Mouse (Mus musculus): ENCODE data around the gene Ip6k3. TPM values are rescaled to one million over a fixed set of nuclear protein-coding genes. Genes with fewer than 3 reads are reported as not detected.

The Ip6k3 gene
- 0.07 and 0.48 TPM in 2 replicates for polyA plus RNA-seq (2014; fragmentation: Nextera tagmentation; extraction: Ambion mirVana)

DNA sequence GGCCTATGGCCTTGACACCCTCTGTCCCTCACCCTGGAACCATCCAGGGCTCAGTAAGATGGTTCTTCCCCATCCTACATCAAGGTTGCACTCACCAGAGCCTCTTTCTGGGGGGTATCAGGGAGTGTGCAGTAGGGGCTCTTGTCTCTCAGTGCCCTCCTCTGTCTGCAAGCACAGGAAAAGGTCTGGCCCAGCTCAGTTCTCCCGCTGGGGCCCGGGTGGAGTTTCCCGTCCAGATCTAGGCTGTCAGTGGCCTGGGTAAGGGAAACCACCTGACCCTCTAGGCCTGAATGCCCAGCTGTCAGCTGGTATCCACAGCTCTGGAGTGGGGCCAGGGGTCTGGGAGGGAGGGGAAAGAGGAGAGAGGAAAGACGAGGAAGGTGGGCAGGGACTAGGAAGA lies at the start of gene Ip6k3:
Gene Ip6k3 (minus strand): TSS at position 251 of the 400 bp plus-strand sequence.
- H3K27ac ChIP-seq (ENCODE audit: low read depth, low read length): no peak within 1 kb of the TSS
- no peak for ATAC-seq (ENCODE audit: low FRiP score)

DNA sequence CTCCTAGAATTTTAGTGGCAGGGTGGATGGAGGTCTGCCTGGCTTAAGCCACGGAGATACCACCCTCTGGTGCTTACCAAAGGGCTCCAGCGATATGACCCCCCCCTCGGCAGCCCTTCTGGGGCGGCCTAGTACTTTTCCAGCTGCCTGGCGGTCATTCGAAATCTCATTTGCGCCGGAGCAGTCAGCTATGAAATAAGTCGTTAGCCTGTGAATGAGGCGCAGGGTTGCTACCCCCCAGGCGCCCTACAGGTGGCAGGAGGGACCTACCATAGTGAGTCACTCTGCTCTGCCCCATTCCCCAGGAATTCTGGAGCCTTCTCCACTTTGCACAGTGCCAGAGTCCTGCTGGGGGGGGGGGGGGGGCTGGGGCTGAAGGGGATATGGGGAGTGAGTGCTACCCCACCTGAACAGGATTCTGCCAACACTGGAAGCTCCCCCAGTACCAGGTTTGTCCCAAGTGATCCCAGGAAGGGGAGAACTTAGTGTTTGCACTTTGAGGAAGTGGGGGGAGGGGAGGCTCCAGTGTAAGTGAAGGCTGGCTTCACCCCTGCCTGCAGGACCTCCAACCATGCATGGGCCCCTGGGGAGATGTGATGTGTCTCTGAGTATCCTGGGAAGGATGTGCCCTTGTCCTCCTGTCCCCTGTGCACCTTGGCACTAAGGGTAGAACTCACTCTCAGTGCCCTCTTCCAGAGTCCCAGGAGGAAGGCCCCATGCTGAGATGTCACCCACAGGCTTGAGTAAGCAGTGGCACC lies 45.4 kb upstream of the Ip6k3 start:
- H3K9me3 ChIP-seq (ENCODE audit: control insufficient read depth, low read length): no peaks in the 10 kb centered on the region
- DNase-seq (ENCODE audit: low spot score, missing footprints) (peak; percentile 86), ATAC-seq (ENCODE audit: low FRiP score) (peak; percentile 73)
- no peaks in the 10 kb centered on the region for H3K36me3 ChIP-seq (ENCODE audit: control insufficient read depth, insufficient read depth, low read length)
- 0 out of 2 replicates have a peak, but pooled peaks cover 2% of the 10 kb centered on the region for H3K4me1 ChIP-seq (ENCODE audit: control insufficient read depth, insufficient read depth, low read length)
- H3K4me2 ChIP-seq: no peak overlapping the region
- WGBS: 4% methylated on average over 11 of the region's 11 CpGs
- H3K9ac ChIP-seq (ENCODE audit: low read length): no peak overlapping the region
- H3K4me3 ChIP-seq (ENCODE audit: low read depth, low read length): no peak overlapping the region
- H3K27me3 ChIP-seq (ENCODE audit: control insufficient read depth, insufficient read depth, low read length): no peaks in the 10 kb centered on the region
- H3K27ac ChIP-seq (ENCODE audit: low read depth, low read length): no peak overlapping the region

More for the DNA sequence above, at the start of gene Ip6k3:
- Histone ChIP-seq H3K4me3 (ENCODE audit: low read depth, low read length) (no peak within 1 kb of the TSS), H3K4me1 (ENCODE audit: control insufficient read depth, insufficient read depth, low read length) (no peaks in the 10 kb centered on the region), H3K27me3 (ENCODE audit: control insufficient read depth, insufficient read depth, low read length) (no peaks in the 10 kb centered on the region), H3K9ac (ENCODE audit: low read length) (no peak within 1 kb of the TSS), H3K4me2 (no peak within 1 kb of the TSS), H3K9me3 (ENCODE audit: control insufficient read depth, low read length) (no peaks in the 10 kb centered on the region), H3K36me3 (ENCODE audit: control insufficient read depth, insufficient read depth, low read length) (no peaks in the 10 kb centered on the region)
- 79% methylated on average over 4 of the region's 4 CpGs for WGBS
- no peak for DNase-seq (ENCODE audit: low spot score, missing footprints)

DNA sequence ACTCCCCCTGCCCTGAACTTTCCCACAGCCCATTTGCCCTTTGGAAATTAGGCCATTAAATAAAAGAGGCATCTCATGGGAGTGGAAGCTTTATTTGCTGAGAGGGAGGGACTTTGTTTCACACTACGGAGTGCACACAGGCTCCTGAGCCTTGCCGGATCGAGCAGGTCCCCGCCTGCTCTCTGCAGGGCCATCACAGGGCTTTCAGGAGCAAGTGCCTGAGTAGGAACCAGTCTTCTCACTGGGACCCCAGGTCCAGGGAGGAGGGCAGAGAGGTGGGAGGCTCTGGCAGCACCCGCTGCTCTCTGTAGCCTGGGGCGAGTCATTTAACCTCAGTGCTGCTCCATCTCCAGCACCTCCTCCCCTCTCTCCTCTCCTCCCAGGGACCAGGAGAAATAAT lies 44.4 kb upstream of the Ip6k3 start:
- no peak overlapping the region for H3K27ac ChIP-seq (ENCODE audit: low read depth, low read length)
- 0 out of 2 replicates have a peak, but pooled peaks cover 2% of the 10 kb centered on the region for H3K4me1 ChIP-seq (ENCODE audit: control insufficient read depth, insufficient read depth, low read length)
- no peak overlapping the region for H3K9ac ChIP-seq (ENCODE audit: low read length)
- no peaks in the 10 kb centered on the region for H3K27me3 ChIP-seq (ENCODE audit: control insufficient read depth, insufficient read depth, low read length)
- WGBS: 38% methylated on average over 6 of the region's 6 CpGs
- no peak overlapping the region for H3K4me2 ChIP-seq
- DNase-seq (ENCODE audit: low spot score, missing footprints) (no peak), ATAC-seq (ENCODE audit: low FRiP score) (no peak)
- no peaks in the 10 kb centered on the region for H3K36me3 ChIP-seq (ENCODE audit: control insufficient read depth, insufficient read depth, low read length)
- H3K9me3 ChIP-seq (ENCODE audit: control insufficient read depth, low read length): no peaks in the 10 kb centered on the region
- H3K4me3 ChIP-seq (ENCODE audit: low read depth, low read length): no peak overlapping the region

DNA sequence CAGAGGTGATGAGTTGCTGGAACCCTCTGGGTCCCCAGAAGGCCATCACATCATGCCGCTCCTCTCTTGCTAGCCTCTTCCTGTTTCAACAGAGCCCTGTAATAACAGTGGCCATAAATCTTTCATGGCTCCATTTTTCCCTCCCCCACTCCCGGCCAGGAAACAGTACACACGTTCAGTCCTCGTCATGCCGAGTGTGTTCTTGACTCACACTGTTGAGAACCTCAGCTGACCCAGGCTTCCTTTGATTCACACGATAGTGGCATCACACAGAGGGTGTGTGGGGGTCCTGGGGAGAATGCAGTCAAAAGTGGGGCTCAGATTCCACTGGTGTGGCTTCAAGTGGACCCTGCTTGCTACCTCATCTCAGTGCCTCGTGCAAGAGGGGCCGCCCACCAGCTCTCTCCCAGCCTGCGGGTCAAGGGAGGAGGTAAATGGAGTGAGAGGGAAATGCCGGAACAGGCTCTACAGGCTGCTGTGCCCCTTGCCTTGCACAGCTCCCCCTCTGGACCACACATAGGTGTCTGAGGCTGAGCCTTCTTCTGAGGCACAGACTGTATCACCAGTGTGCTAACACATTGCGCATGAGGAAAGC lies 39.6 kb upstream of the Ip6k3 start:
- no peaks in the 10 kb centered on the region for H3K27me3 ChIP-seq (ENCODE audit: control insufficient read depth, insufficient read depth, low read length)
- H3K9me3 ChIP-seq (ENCODE audit: control insufficient read depth, low read length): no peaks in the 10 kb centered on the region
- peaks cover 15% of the 10 kb centered on the region for H3K4me1 ChIP-seq (ENCODE audit: control insufficient read depth, insufficient read depth, low read length)
- no peak overlapping the region for H3K4me3 ChIP-seq (ENCODE audit: low read depth, low read length)
- H3K36me3 ChIP-seq (ENCODE audit: control insufficient read depth, insufficient read depth, low read length): no peaks in the 10 kb centered on the region
- H3K27ac ChIP-seq (ENCODE audit: low read depth, low read length): no peak overlapping the region
- no peak overlapping the region for H3K9ac ChIP-seq (ENCODE audit: low read length)
- no peak for DNase-seq (ENCODE audit: low spot score, missing footprints)
- WGBS: 81% methylated on average over 11 of the region's 11 CpGs
- H3K4me2 ChIP-seq: no peak overlapping the region
- ATAC-seq (ENCODE audit: low FRiP score): no peak

DNA sequence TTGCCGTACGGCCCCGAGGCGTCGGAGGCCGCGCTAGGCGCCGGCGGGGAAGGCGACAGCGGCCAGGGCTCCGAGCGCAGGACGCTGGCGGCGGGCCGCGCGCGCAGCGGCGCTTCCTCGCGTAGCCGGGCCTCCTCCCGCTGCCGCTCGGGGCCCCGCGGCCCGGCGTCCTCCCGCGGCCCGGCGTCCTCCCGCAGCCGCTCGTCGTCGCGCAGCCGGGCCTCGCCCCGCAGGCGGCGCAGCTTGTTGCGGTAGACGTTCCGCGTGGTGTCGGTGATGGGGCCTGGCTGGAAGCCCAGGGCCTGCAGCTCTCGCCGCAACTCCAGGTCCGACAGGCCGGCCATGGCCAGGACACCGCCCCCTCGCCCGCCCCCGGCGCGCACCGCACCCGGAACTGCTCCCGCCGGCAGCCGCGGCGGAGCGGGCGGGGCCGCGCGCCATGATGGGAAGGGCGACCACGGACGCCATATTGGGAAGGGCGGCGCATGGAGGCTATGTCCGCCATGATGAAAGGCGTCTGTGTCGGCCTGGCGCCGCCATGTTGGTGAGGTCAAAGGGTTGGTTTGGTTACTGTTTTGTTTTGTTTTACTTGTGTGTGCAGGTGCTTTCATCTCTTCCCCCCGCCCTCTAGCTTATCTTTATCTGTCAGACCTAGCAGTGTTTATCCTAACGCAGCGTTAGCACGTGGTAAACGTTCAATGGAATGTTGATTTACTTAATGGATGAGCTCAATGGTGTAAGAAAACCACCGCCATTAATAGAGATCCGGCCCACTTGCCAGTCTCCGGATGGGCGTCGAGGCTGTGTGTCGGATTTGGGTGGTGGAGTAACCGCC lies 36.7 kb upstream of the Ip6k3 start, which contains the start of gene Lemd2:
Gene Lemd2 (minus strand): TSS at position 395 of the 835 bp plus-strand sequence.
- peak within 1 kb of the TSS; percentile 92 for H3K27ac ChIP-seq (ENCODE audit: low read depth, low read length)
- H3K4me2 ChIP-seq: peak within 1 kb of the TSS; percentile 94
- 5% methylated on average over 70 of the region's 97 CpGs for WGBS
- ATAC-seq (ENCODE audit: low FRiP score): peak; percentile 90
- peak within 1 kb of the TSS; percentile 99 for H3K9ac ChIP-seq (ENCODE audit: low read length)
- H3K27me3 ChIP-seq (ENCODE audit: control insufficient read depth, insufficient read depth, low read length): no peaks in the 10 kb centered on the region
- peaks cover 12% of the 10 kb centered on the region for H3K4me1 ChIP-seq (ENCODE audit: control insufficient read depth, insufficient read depth, low read length)
- DNase-seq (ENCODE audit: low spot score, missing footprints): peak; percentile 99
- no peaks in the 10 kb centered on the region for H3K9me3 ChIP-seq (ENCODE audit: control insufficient read depth, low read length)
- H3K36me3 ChIP-seq (ENCODE audit: control insufficient read depth, insufficient read depth, low read length): peaks cover 5% of the 10 kb centered on the region
- peak within 1 kb of the TSS; percentile 98 for H3K4me3 ChIP-seq (ENCODE audit: low read depth, low read length)

DNA sequence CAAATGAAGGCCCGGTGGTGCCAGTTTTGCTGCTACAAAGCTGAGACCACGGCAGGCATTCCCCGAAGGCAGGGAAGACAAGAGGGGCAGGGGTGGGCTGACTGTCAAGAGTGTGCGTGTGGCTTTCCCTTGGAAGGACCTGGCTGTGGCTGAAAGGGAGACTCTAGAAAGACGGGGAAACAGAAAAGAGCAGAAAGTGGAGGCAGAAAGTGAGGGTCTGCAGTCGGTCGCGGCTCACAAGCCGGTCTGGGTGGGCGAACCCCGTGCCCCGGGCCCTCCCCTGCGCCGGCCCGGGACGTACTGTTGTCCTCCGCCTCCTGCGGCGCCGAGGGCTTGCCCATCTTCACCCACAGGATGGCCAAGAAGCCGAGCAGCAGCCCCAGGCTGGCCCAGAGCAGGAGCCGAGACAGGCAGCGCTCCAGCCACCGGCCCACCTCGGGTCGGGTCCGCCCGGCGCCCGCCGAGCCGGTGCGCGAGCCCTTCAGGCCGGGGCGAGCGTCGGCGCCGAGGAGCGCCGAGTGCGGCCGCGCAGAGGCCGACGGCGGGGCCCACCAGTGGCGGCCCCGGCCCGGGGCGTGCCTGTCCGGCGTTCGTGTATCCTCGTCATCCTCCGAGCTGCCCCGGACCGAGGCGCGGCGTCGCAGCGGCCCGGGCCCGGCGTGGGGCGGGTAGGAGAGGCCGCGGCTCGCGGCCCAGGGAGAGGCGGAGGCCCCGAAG lies 35.9 kb upstream of the Ip6k3 start:
- WGBS: under 1% methylated on average over 72 of the region's 74 CpGs
- DNase-seq (ENCODE audit: low spot score, missing footprints): peak; percentile 94
- Histone ChIP-seq H3K4me1 (ENCODE audit: control insufficient read depth, insufficient read depth, low read length) (peaks cover 12% of the 10 kb centered on the region), H3K27me3 (ENCODE audit: control insufficient read depth, insufficient read depth, low read length) (no peaks in the 10 kb centered on the region), H3K9ac (ENCODE audit: low read length) (peak overlapping the region; percentile 99), H3K27ac (ENCODE audit: low read depth, low read length) (peak overlapping the region; percentile 92), H3K36me3 (ENCODE audit: control insufficient read depth, insufficient read depth, low read length) (peaks cover 5% of the 10 kb centered on the region), H3K9me3 (ENCODE audit: control insufficient read depth, low read length) (no peaks in the 10 kb centered on the region), H3K4me3 (ENCODE audit: low read depth, low read length) (peak overlapping the region; percentile 98), H3K4me2 (peak overlapping the region; percentile 94)
- peak; percentile 71 for ATAC-seq (ENCODE audit: low FRiP score)

DNA sequence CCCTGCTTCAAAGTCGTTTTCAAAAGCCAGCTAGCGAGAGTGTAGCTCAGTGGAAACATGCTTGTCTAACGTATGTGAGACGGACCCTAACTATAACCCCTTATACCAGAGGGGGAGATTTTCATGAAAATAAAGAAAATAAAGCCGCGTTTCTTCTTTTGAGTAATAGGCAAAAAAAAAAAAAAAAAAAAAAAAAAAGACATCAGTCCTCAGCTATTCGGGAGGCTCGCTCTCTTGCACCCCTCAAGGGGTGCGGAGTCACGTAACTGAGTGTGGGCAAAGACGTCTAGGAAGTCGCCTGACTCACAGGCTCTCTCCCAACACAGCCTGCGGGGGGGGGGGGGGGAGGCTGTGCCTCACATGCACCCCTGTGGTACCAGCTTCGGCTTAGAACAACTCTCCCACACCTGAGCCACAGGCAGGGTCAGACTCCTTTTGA lies 35.3 kb upstream of the Ip6k3 start:
- 51% methylated on average over 13 of the region's 14 CpGs for WGBS
- Histone ChIP-seq H3K9me3 (ENCODE audit: control insufficient read depth, low read length) (no peaks in the 10 kb centered on the region), H3K4me2 (peak overlapping the region; percentile 94), H3K4me1 (ENCODE audit: control insufficient read depth, insufficient read depth, low read length) (peaks cover 12% of the 10 kb centered on the region), H3K36me3 (ENCODE audit: control insufficient read depth, insufficient read depth, low read length) (peaks cover 5% of the 10 kb centered on the region), H3K9ac (ENCODE audit: low read length) (peak overlapping the region; percentile 99), H3K27ac (ENCODE audit: low read depth, low read length) (no peak overlapping the region), H3K4me3 (ENCODE audit: low read depth, low read length) (peak overlapping the region; percentile 98), H3K27me3 (ENCODE audit: control insufficient read depth, insufficient read depth, low read length) (no peaks in the 10 kb centered on the region)
- ATAC-seq (ENCODE audit: low FRiP score) (no peak), DNase-seq (ENCODE audit: low spot score, missing footprints) (no peak)

DNA sequence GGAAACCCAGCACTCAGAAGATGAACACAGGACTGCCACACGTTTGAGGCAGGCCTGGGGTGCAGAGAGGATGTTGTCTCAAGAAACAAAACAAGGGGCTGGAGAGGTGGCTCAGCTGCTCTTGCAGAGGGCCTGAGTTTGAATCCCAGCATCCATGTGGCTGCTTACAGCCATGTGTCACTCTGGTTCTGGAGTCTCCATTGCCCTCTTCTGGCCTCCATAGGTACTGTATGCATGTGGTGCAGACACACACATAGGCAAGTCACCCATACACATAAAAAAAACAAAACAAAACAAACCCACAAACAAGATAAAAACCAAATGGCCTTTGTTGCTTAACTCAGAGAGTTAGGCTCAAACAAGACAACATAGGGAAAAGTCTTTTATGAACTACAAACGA lies 34.4 kb upstream of the Ip6k3 start:
- 91% methylated on average over 2 of the region's 2 CpGs for WGBS

More for the DNA sequence above, 34.4 kb upstream of the Ip6k3 start:
- Histone ChIP-seq H3K4me2 (no peak overlapping the region), H3K27me3 (ENCODE audit: control insufficient read depth, insufficient read depth, low read length) (no peaks in the 10 kb centered on the region), H3K4me1 (ENCODE audit: control insufficient read depth, insufficient read depth, low read length) (peaks cover 12% of the 10 kb centered on the region), H3K9ac (ENCODE audit: low read length) (no peak overlapping the region), H3K27ac (ENCODE audit: low read depth, low read length) (no peak overlapping the region), H3K9me3 (ENCODE audit: control insufficient read depth, low read length) (no peaks in the 10 kb centered on the region), H3K4me3 (ENCODE audit: low read depth, low read length) (no peak overlapping the region), H3K36me3 (ENCODE audit: control insufficient read depth, insufficient read depth, low read length) (peaks cover 5% of the 10 kb centered on the region)
- DNase-seq (ENCODE audit: low spot score, missing footprints): no peak
- no peak for ATAC-seq (ENCODE audit: low FRiP score)

Measured in midbrain, embryonic 11.5 days (tissue).